Mouse (Mus musculus) midbrain, embryonic 10.5 days (tissue): Measurements from ENCODE around the gene Esyt2. TPM values are rescaled to one million over a fixed set of nuclear protein-coding genes. Genes with fewer than 3 reads are reported as not detected.

Experiments
- DNase-seq: peaks from one replicate; pipeline ENCODE4 v3.0.0-alpha.2; 2017; ENCODE audit warnings: low spot score
- H3K27ac ChIP-seq: fragments of 300-500 bp; sonication (generic); replicated peaks from 2 replicates; pipeline ENCODE4 v1.5.1; 2016; ENCODE audit warnings: mild to moderate bottlenecking
- H3K27me3 ChIP-seq: fragments of 300-500 bp; sonication (generic); 2 replicates; pipeline ENCODE4 v1.6.1; 2016; ENCODE audit warnings: low read depth, mild to moderate bottlenecking; ENCODE audit not compliant: poor library complexity, severe bottlenecking
- H3K36me3 ChIP-seq: fragments of 300-500 bp; sonication (generic); 2 replicates; pipeline ENCODE4 v1.6.1; 2016; ENCODE audit warnings: mild to moderate bottlenecking, moderate library complexity
- H3K4me1 ChIP-seq: fragments of 300-500 bp; sonication (generic); 2 replicates; pipeline ENCODE4 v1.6.1; 2016
- H3K4me3 ChIP-seq: fragments of 300-500 bp; sonication (generic); 2 replicates; pipeline ENCODE4 v1.5.1; 2016; ENCODE audit warnings: mild to moderate bottlenecking, moderate library complexity
- H3K9me3 ChIP-seq: fragments of 300-500 bp; sonication (generic); replicated peaks from 2 replicates; pipeline ENCODE4 v1.6.1; 2016; ENCODE audit warnings: mild to moderate bottlenecking
- WGBS: fragments of 180-500 bp; shearing (Covaris S2); methylation state at CpG from one replicate; pipeline ENCODE4 v1.1.7; 2016; 5-methylcytosine and 5-hydroxymethylcytosine counted together
- polyA plus RNA-seq: library from polyadenylated mRNA; unstranded; fragments of >200 nt; fragmentation: Nextera tagmentation; extraction: Ambion mirVana; gene quantifications from 2 replicates; pipeline ENCODE4 v1.2.1, GENCODE M21; 2016

Gene Esyt2
- polyA plus RNA-seq, 1 experiment from 2014 or later = 13.7 TPM

DNA sequence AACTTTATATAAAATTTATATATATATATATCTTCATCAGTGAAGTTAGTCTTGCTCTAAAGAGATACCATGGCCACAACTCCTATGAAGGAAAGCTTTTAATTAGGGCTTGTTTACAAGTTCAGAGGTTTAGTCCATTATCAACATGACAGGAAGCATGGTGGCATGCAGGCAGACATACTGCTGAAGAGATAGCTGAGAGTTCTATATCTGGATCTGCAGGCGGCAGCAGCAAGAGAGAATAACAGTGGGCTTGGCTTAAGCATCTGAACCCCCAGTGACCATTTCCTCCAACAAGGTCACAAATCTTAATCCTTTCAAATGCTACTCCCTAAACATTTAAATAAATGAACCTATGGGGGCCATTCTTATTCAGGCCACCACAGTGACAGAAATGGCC, 59.2 kb downstream of the Esyt2 start:
- DNase-seq = no peak
- whole genome bisulfite sequencing = 94% methylated on average over 1 of the region's 1 CpGs
- Histone ChIP-seq H3K4me1 (no peaks in the 10 kb centered on the region), H3K9me3 (no peaks in the 10 kb centered on the region), H3K27me3 (no peaks in the 10 kb centered on the region), H3K27ac (no peak overlapping the region), H3K36me3 (0 out of 2 replicates have a peak, but pooled peaks cover 11% of the 10 kb centered on the region), H3K4me3 (no peak overlapping the region)

DNA sequence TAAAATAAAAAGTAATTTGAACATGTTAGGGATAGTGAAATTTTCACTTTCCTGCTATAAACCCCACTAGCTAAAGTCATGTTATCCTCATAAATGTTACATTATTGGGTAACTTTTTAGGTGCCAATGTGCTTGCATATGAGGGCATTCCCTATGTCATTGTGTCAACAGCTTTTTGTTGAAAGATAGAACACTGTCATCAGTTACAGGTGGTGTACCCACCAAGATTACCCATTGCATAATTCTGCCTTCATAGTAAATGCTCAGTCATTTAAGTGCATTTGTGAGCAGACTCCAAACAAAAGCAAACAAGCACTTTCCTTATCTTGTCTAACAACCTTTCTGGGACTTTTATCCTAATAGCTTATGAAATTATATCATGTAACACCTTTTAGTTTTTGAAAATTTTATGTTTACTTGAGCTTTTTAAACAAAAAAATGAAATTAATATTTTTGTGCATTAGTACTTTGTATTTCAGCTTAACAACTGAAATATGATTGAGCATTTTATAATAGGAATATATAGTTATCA, 67.8 kb downstream of the Esyt2 start:
- H3K27me3 ChIP-seq = no peaks in the 10 kb centered on the region
- peaks cover 45% of the 10 kb centered on the region for H3K36me3 ChIP-seq
- H3K4me3 ChIP-seq = no peak overlapping the region
- no peak for DNase-seq
- no peak overlapping the region for H3K27ac ChIP-seq
- H3K9me3 ChIP-seq = no peaks in the 10 kb centered on the region
- no peaks in the 10 kb centered on the region for H3K4me1 ChIP-seq

DNA sequence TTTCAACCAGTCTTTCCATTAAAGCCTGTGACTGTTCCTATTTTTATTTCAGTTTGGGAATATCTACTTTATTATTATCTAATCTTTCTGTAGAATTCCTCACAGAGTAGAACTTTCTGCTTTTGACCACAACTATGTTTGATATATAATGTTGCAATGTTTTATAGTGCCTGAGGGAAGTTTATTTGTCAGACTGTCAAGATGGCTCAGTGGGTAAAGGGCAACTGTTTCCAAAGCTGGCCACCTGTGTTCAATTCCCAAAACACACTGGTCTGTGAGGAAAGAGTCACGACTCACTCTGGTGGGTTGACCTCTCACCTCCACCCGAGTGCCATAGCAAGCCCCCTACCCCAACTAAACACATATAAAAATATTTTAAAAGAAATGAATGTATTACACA, 68.4 kb downstream of the Esyt2 start:
- H3K9me3 ChIP-seq = no peaks in the 10 kb centered on the region
- no peak overlapping the region for H3K4me3 ChIP-seq
- no peaks in the 10 kb centered on the region for H3K27me3 ChIP-seq
- DNase-seq = no peak
- 78% methylated on average over 2 of the region's 2 CpGs for WGBS
- no peak overlapping the region for H3K27ac ChIP-seq
- H3K4me1 ChIP-seq = no peaks in the 10 kb centered on the region
- H3K36me3 ChIP-seq = peaks cover 49% of the 10 kb centered on the region

DNA sequence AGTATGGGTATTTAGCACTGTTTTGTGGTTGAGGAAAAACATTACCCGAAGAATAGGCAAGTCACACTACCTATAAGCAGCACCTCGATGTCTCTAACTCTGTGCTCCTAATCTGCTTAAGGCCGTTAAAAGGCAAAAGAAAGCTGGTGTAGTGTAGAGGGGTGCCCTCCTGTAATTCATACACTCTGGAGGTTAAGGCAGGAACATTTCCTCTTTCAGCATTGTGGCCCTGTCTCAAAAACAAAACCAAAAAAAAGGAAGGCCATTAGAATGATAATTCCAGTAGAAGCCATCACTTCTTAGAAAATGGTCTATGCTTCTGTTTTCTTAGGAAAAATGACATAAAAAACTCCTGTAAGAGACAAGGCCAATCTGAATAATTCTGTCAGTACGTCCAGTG, 70.0 kb downstream of the Esyt2 start:
- H3K27me3 ChIP-seq = no peaks in the 10 kb centered on the region
- H3K4me1 ChIP-seq = no peaks in the 10 kb centered on the region
- 85% methylated on average over 4 of the region's 4 CpGs for WGBS
- no peaks in the 10 kb centered on the region for H3K9me3 ChIP-seq
- H3K27ac ChIP-seq = no peak overlapping the region
- DNase-seq = no peak
- peaks cover 39% of the 10 kb centered on the region for H3K36me3 ChIP-seq
- H3K4me3 ChIP-seq = no peak overlapping the region

DNA sequence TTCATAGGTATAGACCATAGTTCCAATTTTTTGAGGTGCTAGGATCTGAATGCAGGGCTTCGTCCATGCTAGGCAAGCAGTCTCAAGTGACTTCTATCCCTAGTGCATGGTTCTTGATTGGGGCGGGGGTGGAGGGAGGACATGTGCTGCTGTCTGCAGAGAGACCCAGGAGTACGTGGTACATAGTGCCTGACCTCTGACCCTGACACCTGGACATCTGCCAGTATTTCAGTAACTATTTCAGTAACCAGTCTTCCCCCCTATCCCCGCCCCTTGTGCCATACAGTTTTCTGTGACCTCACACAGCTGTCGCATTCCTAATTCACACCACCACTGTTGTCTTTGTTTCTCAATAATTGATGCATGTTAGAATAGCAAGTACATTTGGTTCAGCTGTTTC, 71.4 kb downstream of the Esyt2 start:
- WGBS = 87% methylated on average over 5 of the region's 5 CpGs
- DNase-seq = no peak

DNA sequence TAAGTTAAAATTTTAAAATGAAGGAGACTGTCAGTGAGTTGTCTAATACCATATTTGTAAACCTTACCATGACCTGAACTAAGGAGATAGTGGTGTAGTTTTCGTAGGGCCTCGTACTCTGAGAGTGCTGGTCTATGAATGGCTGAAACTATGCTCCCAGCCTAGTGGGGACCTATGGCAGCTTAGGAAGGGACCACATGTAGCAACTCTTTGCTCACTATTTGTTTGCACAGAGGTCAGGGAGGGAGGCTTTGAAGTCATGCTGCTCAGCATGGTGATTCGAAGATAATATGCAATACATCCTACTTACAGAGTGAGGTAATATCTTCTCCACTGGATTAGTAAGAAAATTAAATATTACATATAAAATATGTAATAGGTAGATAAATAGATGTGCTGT, 73.7 kb downstream of the Esyt2 start:
- peaks cover 42% of the 10 kb centered on the region for H3K36me3 ChIP-seq
- no peaks in the 10 kb centered on the region for H3K9me3 ChIP-seq
- no peaks in the 10 kb centered on the region for H3K4me1 ChIP-seq
- H3K4me3 ChIP-seq = no peak overlapping the region
- no peak for DNase-seq
- no peak overlapping the region for H3K27ac ChIP-seq
- no peaks in the 10 kb centered on the region for H3K27me3 ChIP-seq
- WGBS = 88% methylated on average over 3 of the region's 3 CpGs

More for the DNA sequence above, 71.4 kb downstream of the Esyt2 start:
- Histone ChIP-seq H3K9me3 (no peaks in the 10 kb centered on the region), H3K4me3 (no peak overlapping the region), H3K27me3 (no peaks in the 10 kb centered on the region), H3K27ac (no peak overlapping the region), H3K36me3 (peaks cover 41% of the 10 kb centered on the region), H3K4me1 (no peaks in the 10 kb centered on the region)

DNA sequence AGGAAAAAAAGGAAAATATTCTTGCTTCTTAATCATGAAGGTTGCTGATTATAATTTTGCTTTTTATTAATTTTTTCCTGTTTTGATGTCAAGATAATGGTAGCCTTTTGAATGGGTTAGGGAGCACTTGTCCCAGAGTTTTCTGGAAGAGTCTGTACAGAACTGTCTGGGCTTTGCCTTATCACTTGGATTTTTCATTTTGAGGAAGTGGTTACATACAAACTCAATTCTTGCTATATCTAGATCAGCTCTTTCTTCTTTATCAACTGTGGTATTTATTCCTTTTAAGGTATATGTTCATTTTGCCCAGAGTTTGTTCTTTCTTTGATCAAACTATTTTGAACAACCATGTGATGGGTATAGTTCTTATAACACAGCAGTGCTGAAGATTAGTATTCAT, 81.1 kb downstream of the Esyt2 start:
- no peak overlapping the region for H3K4me3 ChIP-seq
- no peaks in the 10 kb centered on the region for H3K4me1 ChIP-seq
- H3K27me3 ChIP-seq = no peaks in the 10 kb centered on the region
- H3K9me3 ChIP-seq = no peaks in the 10 kb centered on the region
- H3K36me3 ChIP-seq = peaks cover 65% of the 10 kb centered on the region
- DNase-seq = no peak
- H3K27ac ChIP-seq = no peak overlapping the region

DNA sequence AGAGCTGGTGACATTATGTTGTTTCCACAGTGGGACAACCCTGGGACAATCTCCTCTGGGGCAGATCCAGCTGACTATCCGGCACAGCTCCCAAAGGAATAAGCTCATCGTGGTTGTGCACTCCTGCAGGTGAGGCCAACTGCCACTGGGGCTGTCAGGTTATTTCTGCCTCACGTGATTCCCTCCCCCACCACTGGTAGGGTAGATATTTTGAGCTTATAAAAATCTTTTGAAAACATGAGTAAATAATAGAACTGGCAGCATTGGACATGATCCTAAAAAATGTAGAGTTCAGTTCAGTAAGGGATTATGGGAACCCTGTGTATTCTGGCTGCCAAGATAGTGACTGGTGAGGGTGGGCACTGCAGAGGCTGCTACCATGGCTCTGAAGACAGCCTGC, 85.9 kb downstream of the Esyt2 start:
- Histone ChIP-seq H3K4me3 (no peak overlapping the region), H3K36me3 (peaks cover 46% of the 10 kb centered on the region), H3K9me3 (no peaks in the 10 kb centered on the region), H3K4me1 (no peaks in the 10 kb centered on the region), H3K27me3 (no peaks in the 10 kb centered on the region), H3K27ac (no peak overlapping the region)
- DNase-seq = no peak
- WGBS = 86% methylated on average over 3 of the region's 3 CpGs

DNA sequence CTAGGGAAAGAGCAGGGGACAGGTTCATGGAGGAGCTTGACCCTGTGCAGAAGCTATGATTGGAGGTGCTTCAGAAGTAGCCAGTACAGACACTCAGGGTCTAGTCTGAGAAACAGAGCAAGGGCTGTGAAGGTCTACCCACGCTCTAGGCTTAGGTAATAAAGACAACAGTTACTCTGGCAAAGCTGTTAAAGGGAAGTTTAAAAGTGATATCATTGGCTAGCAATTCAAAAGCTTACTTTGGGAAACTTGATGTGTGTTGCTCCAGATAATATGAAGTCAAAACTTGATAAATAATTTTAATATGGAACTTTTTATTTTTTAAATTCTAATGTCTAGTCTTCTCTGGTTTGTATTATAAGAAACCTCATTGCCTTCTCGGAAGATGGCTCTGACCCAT, 86.3 kb downstream of the Esyt2 start:
- Histone ChIP-seq H3K4me3 (no peak overlapping the region), H3K27me3 (no peaks in the 10 kb centered on the region), H3K9me3 (no peaks in the 10 kb centered on the region), H3K4me1 (no peaks in the 10 kb centered on the region), H3K27ac (no peak overlapping the region), H3K36me3 (peaks cover 46% of the 10 kb centered on the region)
- 86% methylated on average over 2 of the region's 2 CpGs for WGBS
- DNase-seq = no peak

DNA sequence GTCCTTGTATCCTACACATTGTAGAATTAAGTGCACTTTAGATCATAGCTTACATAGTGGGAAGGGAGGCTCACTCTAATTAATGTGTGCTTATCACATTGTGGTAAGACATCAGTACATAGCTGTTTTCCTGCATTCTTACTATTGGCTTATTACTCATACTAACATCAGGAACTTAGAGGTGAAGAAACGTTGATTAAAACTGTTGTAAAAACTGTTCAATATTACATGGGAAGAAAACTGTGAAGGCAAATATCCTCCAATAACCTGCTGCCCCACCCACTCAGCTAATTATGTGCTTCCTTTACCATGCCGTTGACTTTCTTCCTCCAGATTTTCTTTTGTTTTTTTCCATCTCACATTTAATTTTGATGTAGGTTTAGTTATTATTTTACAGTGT, 87.9 kb downstream of the Esyt2 start:
- H3K4me1 ChIP-seq = no peaks in the 10 kb centered on the region
- WGBS = 91% methylated on average over 2 of the region's 2 CpGs
- H3K27ac ChIP-seq = no peak overlapping the region
- no peak overlapping the region for H3K4me3 ChIP-seq
- no peaks in the 10 kb centered on the region for H3K9me3 ChIP-seq
- H3K36me3 ChIP-seq = peaks cover 38% of the 10 kb centered on the region
- no peak for DNase-seq
- H3K27me3 ChIP-seq = no peaks in the 10 kb centered on the region

DNA sequence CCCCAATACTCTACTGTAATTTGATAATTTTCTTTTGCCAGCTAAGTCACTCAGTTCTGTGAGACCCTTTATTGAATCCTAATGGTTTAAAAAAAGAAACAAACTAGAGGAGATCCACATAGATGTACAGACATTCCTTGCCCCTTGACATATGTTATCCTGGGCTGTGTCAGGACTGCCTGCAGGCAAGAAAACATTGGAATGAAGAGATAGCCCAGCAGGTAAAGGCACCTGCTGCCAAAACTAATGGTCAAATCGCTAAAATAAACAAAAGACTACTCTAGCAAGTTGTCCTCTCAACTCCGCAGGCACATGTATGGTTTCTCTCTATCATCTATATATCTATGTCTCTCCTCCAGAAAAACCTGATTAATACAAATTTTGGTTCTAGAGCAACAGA, 102.1 kb downstream of the Esyt2 start:
- Histone ChIP-seq H3K9me3 (no peaks in the 10 kb centered on the region), H3K4me3 (no peak overlapping the region), H3K27me3 (no peaks in the 10 kb centered on the region), H3K27ac (no peak overlapping the region), H3K36me3 (peaks cover 6% of the 10 kb centered on the region), H3K4me1 (no peaks in the 10 kb centered on the region)
- DNase-seq = no peak
- whole genome bisulfite sequencing = 86% methylated on average over 2 of the region's 2 CpGs

DNA sequence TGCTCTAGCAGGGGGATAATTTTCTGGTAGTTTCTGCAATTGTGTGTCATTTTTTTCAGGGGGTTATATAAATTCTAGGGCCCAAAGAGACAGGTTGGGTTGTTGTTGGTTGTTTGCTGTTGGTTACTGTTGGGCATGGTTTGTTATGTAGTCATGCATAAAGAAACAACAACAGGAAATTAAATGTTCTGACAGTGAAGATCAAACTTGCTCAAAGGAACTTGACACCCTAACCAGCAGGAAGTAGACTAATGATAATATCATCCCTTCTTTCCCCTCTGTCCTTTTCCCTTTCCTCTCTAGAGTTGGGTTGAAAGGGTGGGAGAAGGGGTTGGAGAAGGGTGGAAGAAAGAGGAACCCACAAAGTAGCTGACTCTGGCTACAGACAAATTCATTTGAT, 103.0 kb downstream of the Esyt2 start:
- Histone ChIP-seq H3K4me3 (no peak overlapping the region), H3K36me3 (peaks cover 6% of the 10 kb centered on the region), H3K9me3 (no peaks in the 10 kb centered on the region), H3K27me3 (no peaks in the 10 kb centered on the region), H3K27ac (no peak overlapping the region), H3K4me1 (no peaks in the 10 kb centered on the region)
- DNase-seq = no peak

DNA sequence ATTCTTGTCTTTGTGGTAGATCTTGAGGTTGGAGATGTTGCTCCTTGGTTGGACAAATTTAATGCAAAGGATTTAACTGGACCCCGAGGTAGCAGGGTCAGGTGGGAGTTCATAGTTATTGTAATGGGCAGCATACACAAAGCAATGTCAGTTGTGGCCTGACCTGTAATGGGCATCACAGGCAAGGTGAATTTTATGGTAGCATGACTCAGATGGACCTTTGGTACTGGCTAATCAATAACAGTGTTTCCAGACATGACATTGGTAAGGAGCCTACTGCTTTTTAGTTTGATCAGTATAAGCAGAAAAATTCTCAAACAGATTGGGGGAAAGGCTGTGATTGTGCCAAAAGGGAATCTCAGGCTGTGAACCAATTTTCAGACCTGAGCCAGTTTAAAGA, 105.8 kb downstream of the Esyt2 start:
- Histone ChIP-seq H3K9me3 (no peaks in the 10 kb centered on the region), H3K27me3 (no peaks in the 10 kb centered on the region), H3K36me3 (no peaks in the 10 kb centered on the region), H3K4me3 (no peak overlapping the region), H3K4me1 (no peaks in the 10 kb centered on the region), H3K27ac (no peak overlapping the region)
- WGBS = 91% methylated on average over 1 of the region's 1 CpGs
- DNase-seq = no peak

DNA sequence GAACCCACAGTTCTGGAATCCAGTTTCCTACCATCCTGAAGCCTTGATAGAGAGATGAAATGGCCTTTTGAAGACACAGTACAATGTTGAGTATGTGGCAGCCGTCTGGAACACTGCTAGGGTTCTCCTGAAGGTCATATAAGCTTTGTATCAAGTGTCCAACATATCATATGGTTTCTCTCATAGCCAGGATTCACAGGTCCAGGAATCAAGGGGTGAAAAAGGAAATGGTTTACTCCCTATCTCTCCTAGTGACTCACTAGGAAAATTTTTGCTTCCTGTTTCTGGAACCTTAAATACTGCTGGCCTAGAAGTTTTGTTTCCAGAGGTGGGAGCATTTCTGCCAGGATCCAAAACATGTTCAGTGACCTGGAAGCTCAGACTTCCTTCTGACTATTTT, 108.9 kb downstream of the Esyt2 start:
- Histone ChIP-seq H3K27me3 (no peaks in the 10 kb centered on the region), H3K36me3 (no peaks in the 10 kb centered on the region), H3K27ac (no peak overlapping the region), H3K4me1 (no peaks in the 10 kb centered on the region), H3K4me3 (no peak overlapping the region), H3K9me3 (no peaks in the 10 kb centered on the region)
- no peak for DNase-seq
- WGBS = 79% methylated on average over 1 of the region's 1 CpGs
